Mouse (Mus musculus) embryo, embryonic 10.5 days (tissue): ENCODE measurements around the gene Tceal1.

Experiments
- DNase-seq: peaks from one replicate; pipeline ENCODE4 v3.0.0-alpha.2; 2015; ENCODE audit warnings: low spot score

The Tceal1 gene

DNA sequence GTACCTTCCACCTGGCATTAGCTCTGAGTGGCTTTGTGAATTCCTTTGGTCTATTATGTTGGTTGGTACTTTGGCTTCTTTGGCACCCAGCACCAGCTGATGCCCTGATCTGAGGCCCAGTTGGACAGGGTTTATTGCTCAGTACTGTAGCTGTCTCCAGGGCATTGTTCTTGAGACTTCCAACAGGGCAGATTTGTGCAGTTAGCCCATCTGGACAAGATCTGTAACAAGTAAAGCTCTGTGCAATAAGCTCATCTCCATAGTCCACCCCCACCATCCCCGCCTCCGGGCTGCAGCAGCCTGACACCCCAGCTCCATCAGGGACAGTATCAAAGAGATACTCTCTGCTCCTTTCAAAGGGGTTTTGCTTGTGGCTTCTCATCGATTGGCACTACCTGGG, 47.7 kb downstream of the Tceal1 start:
- no peak for DNase-seq
